Mouse (Mus musculus): ENCODE results near the gene Gm4763.
"Not testable (repeated sequence)": the region's sequence is repeated elsewhere in the genome, so short reads cannot be mapped to it uniquely, and the experiment has no call there.

The Gm4763 gene

DNA sequence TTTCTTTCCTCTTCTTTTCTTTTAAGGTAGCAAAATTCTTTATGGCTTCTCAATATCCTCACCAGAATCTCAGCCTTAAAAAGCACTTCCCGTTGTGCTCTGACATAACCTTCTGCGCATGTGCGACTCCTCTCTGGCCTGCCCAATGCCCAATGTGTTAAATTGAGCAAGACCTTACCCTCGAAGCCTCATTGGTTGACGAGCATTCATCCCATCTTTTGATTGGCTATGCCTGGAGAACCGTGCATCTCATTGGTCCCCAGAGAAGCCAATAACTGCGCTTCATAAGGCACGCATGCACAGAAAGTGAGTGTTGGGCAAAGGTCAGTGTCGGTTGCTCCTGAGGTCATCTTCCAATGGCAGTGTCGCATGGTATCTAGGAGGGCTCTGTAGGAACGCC lies at the start of gene Gm4763:
Gm4763 (minus strand) TSS at position 101 of the 400 bp plus-strand sequence.
- DNase-seq (ENCODE audit: low read depth, low spot score): not testable (repeated sequence)

DNA sequence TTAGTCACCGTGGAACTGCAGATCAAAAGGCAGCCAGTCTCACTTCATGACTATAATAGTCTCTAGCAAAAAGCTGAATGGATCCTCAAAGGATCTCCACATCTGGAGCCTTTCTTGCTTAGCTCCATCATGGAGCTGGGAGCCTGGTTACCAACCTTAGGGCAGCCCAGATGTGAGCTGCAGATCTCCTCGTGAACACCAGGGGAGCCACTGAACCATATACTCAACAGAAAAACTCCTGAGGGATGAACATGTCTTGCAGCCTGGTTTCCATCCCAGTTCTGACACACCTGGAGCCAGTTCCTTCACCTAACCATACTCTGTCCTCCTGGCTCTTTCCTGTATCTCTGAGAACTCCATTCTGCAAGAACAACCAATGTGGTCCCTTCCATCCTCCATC lies 49.4 kb upstream of the Gm4763 start:
- peak; percentile 43 for DNase-seq (ENCODE audit: low read depth, low spot score)

DNA sequence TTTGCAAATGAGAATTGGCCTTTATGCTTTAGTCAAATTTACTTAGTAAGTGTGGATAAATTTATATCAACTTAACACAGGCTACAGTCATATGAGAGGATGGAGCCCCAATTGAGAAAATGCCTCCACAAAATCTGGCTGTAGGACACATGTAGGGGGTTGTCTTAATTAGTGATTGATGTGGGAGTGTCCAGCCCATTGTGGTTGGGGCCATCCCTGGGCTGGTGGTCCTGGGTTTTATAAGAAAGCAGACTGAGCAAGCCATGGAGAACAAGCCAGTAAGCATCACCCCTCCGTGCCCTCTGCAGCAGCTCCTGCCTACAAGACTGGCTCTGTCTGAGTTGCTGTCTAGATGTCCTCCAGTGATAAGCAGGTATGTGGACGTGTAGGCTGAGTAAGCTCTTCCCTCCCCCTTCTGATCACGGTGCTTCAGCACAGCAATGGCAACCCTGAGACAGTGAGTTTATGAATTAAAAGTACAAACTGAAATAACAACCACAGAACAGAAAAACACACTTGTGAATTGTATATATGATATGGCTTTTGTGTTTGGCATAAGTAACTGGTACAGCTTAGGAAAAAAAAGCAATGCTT lies 47.3 kb upstream of the Gm4763 start:
- no peak for DNase-seq (ENCODE audit: low read depth, low spot score)

DNA sequence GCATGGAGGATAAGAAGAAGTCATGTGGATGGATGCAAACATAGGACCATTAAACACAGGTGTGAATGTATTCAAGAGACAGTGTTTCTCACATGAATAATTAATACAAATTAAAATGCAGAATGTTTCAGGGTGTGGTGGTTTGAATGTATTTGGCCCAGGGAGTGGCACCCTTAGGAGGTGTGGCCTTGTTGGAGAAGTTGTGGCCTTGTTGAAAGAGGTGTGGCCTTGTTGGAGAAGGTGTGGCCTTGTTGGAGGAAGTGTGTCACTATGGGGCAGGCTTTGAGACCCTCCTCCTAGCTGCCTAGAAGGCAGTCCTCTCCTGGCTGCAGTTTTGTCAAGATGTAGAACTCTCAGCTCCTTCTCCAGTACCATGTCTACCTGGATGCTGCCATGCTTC lies 44.7 kb upstream of the Gm4763 start:
- DNase-seq (ENCODE audit: low read depth, low spot score): peak; percentile 39

DNA sequence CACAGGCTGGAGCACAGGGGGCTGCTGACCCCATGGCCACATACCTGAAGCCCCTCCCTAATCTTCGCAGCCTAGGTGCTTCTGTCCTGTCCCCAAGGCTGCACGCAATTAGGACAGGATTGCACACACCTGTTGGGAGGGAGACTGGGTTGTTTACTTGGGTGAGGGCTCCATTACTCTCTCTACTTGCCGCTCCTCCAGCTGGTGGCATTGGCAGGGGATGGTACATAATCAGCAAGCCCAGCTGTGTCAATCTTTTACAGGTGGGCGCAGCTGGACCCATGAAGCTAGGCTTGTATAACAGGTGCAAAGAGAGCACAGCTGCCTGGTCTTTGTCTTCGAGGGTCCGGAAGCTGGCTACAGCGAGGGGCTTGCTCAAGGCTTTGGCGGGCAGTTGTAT lies 35.9 kb upstream of the Gm4763 start:
- no peak for DNase-seq (ENCODE audit: low read depth, low spot score)

DNA sequence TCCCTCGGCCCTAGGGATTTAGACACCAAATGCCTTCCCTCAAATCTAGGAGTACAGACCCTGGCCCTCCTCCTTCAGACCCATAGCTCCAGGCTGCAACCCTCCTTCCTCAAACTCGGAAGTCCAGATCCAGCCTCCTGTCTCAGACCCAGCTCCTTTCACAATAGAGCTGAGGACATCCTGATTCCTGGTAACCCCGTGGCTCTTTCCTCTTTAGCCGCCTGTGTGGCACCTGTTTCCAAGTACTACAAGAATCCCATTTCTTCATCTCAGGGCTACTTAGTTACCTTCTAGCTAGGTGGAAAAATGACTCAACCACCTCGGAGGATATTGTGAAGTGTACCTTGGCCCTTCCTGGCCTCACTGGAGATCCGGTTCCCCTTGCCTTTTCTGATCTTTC lies 34.5 kb upstream of the Gm4763 start:
- no peak for DNase-seq (ENCODE audit: low read depth, low spot score)

DNA sequence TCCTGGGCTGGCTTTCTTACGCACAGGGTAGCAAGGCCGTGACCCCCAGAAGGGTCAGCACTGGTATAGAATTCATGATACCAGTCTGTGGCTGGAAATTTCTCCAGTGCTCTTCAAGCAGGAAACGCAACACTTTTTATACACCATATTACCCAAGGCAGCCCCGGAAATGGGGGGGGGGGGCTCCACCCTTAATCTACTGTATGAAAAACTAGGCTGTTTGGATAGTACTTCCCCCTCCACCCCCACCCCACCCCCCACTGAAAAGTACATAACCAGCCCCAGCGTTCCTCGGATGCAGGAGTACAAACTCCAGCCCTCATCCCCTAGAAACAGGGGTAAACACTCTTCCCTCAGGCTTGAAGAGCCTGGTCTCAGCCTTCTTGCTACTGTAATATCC lies 33.5 kb upstream of the Gm4763 start, which contains the start of gene Cd177:
Cd177 (minus strand) TSS at position 101 of the 400 bp plus-strand sequence.
- no peak for DNase-seq (ENCODE audit: low read depth, low spot score)

DNA sequence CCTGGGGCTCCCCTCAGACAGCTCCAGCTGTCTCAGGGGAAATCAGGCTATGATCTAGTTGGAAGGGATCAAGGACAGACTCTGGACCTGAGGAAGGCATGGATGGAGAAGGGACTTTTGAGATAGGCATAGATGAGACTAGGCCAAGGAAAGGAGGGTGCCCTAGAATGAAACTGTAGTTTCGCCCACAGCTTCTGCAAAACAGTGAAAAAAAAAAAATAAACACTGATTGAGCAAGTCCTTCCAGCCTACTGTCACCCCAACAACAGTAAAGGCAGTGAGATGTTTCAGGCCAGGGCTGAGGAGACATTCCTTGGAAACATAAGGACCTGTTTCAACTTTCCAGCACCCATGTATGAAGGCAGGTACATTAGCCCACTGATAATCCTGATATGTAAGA lies 31.8 kb upstream of the Gm4763 start:
- no peak for DNase-seq (ENCODE audit: low read depth, low spot score)

DNA sequence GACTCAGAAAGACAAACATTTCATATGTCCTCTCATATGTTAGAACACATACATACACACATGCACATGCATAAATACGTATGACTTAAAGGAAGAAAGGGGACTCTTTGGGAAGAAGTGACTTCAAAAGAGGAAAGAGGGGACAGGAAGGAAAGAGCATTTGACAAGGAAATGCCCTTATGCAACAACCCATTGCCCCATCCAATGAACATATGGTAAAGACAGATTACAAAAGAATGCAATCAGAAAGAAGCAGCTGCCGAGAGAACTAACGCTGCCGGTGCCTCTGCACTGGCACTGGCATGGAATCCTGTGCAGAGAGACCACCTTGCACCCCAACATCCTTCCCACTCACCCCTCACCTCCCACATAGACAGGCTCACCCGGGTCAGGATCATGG lies 26.8 kb upstream of the Gm4763 start:
- no peak for DNase-seq (ENCODE audit: low read depth, low spot score)

DNA sequence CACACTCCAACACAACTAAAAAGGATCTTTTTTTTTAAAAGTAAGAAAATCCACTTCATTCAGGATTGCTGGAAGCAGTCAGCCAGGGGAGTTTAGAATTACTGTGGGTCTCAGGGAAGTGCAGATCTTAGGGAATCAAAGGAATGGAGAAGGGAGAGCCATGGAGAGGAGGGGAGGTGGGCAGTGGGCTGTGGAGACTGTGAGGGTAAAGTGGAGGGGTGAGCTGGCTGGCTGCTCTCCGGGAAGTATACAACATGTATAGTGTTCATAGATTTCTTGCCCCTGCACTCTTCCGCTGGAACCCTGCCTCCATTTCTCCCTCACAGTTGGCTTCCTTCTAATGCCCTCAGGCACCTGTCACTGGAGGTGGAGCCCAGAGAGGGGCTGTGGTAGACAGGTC lies 24.9 kb upstream of the Gm4763 start:
- DNase-seq (ENCODE audit: low read depth, low spot score): no peak

DNA sequence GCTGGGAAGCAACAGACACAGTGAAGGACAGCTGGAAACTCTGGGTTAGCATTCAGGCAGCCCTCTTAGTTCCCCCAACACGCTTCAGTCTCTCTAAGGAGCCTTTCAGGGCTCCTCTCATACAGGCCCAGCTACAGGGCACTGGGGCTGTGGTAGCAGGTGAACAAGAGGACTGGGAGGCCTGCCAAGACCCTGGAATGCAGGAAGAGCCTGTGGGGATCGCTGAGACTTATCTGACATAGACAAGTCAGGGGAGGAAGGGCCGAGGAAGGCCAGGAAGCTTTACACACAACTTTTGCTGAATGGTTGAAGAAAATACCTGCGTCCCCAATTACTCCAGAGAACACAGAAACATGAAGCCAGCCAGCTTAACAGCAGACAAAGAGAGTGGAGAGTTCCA lies 24.0 kb upstream of the Gm4763 start:
- DNase-seq (ENCODE audit: low read depth, low spot score): no peak

DNA sequence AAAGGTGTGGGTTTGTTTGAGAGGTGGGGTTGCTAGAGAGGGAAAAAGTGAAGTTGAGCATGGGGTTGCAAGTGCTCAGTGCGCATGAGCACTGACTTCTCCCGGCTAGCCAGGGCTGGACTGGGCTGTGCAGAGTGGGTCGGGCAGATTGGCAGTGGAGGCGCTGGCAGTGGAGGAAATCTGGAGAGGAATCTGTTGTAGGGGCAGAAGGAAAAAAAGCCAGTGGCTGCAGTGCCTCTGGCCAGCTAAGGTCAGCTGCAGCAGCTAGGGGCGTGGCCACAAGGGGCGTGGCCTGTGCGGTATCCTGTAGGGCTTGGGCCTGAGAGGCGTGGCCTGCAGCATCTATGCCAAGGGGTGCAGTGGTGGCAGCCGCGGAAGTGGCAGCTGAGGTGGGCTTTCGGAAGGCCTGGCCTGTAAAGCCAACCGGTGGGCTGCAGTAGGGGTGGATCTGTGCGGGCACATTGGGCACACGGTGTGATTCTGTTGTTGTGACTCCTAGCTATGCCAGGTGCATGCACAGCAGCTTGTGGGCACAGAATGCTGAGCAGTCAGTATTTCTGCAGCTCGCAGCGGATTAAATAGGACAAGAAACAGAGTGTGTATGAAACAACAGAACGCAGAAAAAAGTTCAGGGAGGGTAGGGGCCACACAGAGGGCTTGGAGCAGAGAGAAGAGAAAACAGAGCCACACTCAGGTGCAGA lies 9.4 kb upstream of the Gm4763 start:
- DNase-seq (ENCODE audit: low read depth, low spot score): no peak

DNA sequence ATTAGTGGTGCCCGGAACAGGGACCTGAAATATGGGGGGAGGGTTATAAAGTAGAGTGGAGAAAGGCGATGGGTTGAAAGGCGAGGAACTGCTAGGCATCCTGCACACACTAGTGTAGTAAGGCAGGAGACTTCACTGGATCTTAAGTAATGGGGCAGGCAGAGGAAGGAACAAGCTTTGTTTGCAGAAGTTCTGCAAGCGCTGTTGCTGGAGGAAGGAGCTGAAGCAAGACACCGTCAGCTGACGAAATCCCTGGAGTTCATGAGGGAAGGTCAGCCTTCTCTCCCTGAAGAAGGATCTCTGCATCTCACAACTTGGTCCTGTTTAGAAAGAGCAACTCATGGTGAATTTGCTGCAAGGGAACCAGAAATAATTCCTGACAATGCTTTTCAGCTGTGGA lies 11.7 kb downstream of the Gm4763 start:
- no peak for DNase-seq (ENCODE audit: low read depth, low spot score)

DNA sequence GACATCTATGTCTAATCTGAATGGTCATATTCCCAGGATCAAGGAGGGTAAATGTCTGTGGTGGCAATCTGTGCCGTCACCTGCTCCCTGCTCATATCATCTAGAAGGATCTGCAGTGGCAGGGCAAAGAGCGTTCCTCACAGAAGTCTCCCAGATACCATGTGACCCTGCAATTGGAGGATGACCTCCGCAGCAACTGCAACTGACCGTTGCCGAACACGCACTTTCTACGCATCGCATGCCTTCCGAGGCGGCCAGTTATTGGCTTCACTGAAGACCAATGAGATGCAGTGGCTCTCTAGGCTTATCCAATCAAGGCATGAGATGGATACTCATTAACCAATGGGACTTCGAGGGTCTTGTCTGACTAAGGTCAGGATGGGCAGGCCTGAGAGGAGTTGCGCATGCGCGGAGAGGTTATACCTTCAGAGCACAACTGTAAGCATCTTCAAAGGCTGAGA lies 17.8 kb downstream of the Gm4763 start, which contains the start of gene BC049730:
BC049730 (plus strand) TSS at position 411 of the 461 bp plus-strand sequence.
- no peak for DNase-seq (ENCODE audit: low read depth, low spot score)

DNA sequence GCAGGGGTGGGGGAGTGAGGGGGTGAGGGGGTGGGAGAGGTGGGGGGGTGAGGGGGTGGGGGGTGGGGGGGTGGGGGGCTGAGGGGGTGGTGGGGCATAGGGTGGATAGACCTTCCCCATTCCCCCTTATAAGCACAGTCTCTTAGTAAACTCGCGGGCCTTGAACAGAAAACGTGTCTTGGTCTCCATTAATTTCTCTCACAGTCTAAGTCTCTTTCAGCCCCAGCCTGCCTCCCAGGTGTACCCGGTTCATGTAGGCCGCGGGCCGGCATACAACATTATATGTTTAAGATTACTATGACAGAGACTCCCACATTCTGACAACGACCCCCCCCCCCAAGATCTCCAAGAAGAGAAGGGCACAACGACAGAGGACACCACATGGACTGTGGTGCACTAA lies 23.9 kb downstream of the Gm4763 start:
- not testable (repeated sequence) for DNase-seq (ENCODE audit: low read depth, low spot score)

DNA sequence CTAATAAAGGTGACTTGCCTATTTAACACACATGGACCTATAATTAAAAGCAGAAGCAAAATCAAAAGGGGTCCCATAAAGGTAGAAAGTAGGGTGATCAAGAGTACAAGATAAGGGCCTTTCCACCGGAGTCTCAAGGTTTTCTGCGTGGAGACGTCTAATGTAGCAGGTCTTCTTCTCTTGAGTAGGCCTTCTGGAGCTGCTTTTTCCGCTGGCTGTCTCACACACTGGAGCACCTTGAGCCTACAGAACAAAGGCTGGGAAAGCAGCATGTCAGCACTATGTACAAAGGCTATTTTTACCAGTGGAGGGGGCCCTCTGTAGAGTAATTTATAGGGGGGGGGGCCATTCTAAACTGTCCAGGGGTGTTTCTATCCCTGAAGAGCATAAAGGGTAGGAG lies 28.8 kb downstream of the Gm4763 start:
- peak; percentile 50 for DNase-seq (ENCODE audit: low read depth, low spot score)

DNA sequence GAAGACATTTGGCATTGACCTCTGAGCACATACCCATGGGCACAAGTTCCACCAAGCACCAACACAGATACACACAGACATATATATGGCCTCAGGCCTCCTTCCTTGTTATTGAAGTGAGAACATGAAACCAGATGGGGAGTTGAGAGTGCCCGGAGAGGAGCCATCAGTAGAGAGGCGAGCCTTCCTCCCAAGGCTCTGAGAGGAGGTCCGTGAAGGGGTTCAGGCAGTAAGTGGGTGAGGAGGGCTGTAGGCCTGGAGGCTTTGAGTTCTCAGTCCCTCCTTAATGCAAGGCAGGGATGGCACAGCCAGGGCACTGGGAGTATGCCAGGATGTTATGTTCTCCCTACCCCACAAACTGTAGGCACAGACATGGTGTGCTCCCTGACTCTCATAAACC lies 34.0 kb downstream of the Gm4763 start:
- DNase-seq (ENCODE audit: low read depth, low spot score): not testable (repeated sequence)

DNA sequence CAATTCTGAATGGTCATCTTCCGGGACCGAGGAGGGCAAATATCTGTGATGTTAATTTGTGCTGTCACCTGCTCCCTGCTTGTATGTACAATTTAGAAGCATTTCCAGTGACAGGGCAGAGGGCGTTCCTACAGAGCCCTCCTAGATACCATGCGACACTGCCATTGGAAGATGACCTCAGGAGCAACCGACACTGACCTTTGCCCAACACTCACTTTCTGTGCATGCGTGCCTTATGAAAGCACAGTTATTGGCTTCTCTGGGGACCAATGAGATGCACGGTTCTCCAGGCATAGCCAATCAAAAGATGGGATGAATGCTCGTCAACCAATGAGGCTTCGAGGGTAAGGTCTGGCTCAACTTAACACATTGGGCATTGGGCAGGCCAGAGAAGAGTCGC lies 39.2 kb downstream of the Gm4763 start:
- DNase-seq (ENCODE audit: low read depth, low spot score): not testable (repeated sequence)

DNA sequence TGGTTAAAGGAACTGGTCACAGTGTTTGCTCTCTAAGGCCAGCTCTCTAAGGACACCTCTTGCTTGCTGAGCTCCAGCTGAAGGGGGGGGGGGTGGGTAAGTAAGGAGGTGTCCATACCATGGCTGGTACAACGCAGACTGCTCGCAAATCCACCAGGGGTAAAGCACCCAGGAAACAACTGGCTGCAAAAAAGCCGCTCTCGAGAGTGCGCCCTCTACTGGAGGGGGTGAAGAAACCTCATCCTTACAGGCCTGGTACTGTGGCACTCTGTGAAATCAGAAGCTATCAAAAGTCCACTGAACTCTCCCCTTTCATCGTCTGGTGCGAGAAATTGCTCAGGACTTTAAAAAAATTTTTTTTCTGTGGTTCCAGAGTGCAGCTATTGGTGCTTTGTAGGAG lies 42.6 kb downstream of the Gm4763 start:
- DNase-seq (ENCODE audit: low read depth, low spot score): not testable (repeated sequence)

DNA sequence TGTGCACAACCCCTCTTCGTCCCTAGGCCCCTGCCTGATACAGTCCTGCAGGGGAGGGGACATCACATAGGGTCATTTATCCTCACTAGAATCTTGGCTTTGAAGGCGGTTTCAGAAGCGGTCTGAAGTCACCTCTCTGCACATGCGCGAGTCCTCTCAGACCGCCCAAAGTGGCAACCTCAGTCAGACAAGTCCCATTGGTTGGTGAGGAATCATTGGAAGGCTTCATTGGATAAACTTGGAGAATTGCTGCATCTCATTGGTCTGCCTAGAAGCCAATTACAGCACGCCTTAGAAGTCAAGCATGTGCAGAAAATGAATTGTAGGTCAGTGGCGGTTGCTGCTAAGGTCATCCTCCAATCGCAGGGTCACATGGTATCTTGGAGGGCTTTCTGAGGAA lies 50.1 kb downstream of the Gm4763 start, which contains the start of gene Tex101:
Tex101 (minus strand) TSS at position 101 of the 400 bp plus-strand sequence.
- DNase-seq (ENCODE audit: low read depth, low spot score): no peak

DNA sequence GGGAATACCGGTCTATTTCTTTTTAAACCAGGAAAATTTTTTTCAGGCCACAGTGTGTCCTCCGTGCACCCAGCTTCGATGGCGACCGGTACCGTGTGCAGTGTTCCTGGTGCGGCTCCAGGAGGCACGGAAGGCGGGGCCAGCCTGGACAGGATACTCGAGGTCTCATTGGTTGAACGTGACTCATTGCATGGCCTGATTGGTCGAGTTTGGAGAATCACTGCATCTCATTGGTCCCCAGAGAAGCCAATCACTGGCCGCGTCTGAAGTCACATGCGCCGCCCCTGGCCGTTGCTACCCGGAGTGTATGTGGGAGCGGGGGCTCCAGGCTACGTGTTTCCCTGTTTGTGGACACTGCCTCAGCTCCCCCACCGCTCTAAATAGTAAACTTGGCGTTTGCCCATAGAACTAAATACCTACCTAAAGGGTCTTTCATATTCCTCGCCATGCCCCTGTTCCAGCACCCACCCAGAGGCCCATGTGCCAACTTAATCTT lies 54.7 kb downstream of the Gm4763 start:
- DNase-seq (ENCODE audit: low read depth, low spot score): peak; percentile 53
